Mouse (Mus musculus): ENCODE data around the gene Pym1.

GRCm38 (mm10) chr10:128804271-128805091, 56.8 kb downstream of the Pym1 start, which contains the start of gene Tmem198b:
- no peak for TF ChIP-seq CTCF (IDR thresholded peaks at IDR 0.05; ENCODE audit: low read depth, low read length)
- TF ChIP-seq POLR2A (IDR thresholded peaks at IDR 0.05; ENCODE audit: borderline replicate concordance, low read depth, low read length), result no peak

All from bone marrow macrophage, adult 2 months (primary cell).